Mouse (Mus musculus) CD4-positive, CD25-positive, alpha-beta regulatory T cell, adult 9 weeks (primary cell): Measurements from ENCODE around the gene Rpl32. TPM values are rescaled to one million over a fixed set of nuclear protein-coding genes. Genes with fewer than 3 reads are reported as not detected.

ENCODE experiments used
- polyA plus RNA-seq: library from polyadenylated mRNA; unstranded; fragments of 100-300 nt; shearing (Covaris generic); gene quantifications from one replicate; pipeline ENCODE4 v1.2.1, GENCODE M21; 2017

The Rpl32 gene
- 3,915 TPM for polyA plus RNA-seq

DNA sequence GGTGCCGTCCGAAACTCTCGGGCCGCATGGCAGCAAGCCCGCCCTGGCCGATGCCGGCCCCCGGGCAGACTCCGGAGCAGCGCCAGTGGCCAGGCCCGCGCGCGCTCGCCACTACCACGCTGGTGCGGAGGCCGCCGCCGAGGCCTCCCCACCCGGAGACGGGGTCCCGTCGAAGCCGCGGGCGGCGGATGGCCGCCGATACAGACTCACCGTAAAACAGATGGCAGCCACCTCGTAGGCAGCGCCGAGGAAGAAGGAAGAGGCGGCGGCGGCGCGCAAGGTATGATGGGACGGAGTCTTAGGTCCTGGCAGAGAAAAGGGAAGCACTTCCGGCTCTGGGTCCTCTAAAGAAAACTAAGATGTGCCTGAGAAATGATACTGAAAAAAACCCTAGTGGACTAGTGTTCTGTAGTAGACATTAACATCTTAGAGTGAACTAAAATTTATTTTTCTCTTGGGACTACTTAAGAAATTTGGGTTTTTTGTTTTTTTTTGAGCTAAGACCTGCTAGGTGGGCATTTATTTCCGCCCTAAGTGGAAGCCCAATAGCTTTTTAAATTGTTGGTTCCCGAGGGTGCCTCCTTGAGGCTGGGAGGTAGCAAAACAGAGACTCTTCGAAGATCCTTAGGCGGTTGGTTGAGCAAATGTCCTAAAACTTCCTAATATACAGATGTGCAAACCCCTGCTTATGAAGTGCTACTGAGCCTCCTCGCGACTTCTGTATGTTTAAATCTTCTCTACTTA, at the start of gene Rpl32:
TSS of gene Rpl32 (minus strand) at position 260 of the 744 bp plus-strand sequence.

GRCm38 (mm10) chr6:115853091-115853813, 44.7 kb upstream of the Rpl32 start, which contains the start of the genes Mbd4 and Ift122:
Mbd4 (minus strand) TSS chr6:115853371.
Ift122 (plus strand) TSS chr6:115853470.

GRCm38 (mm10) chr6:115838161-115838597, 29.6 kb upstream of the Rpl32 start, which contains the start of gene Efcab12:
Efcab12 (minus strand) TSS chr6:115838412.

GRCm38 (mm10) chr6:115774501-115774921, 34.0 kb downstream of the Rpl32 start, which contains the start of gene Cand2:
Cand2 (plus strand) TSS chr6:115774538.

GRCm38 (mm10) chr6:115761995-115762756, 46.4 kb downstream of the Rpl32 start, which contains the start of gene Tmem40:
Tmem40 (minus strand) TSS chr6:115762410.

Other genes starting within 250 kb of the Rpl32 start
- 0.19 TPM for gene Mkrn2os, start 216.2 kb downstream of the Rpl32 start, polyA plus RNA-seq
- 44.9 TPM for gene Mkrn2, start 206.8 kb downstream of the Rpl32 start, polyA plus RNA-seq
- gene Raf1, start 132.1 kb downstream of the Rpl32 start, polyA plus RNA-seq: 62.8 TPM
- not detected for gene Tmem40, start 46.3 kb downstream of the Rpl32 start, polyA plus RNA-seq
- 8.4 TPM for gene Cand2, start 34.2 kb downstream of the Rpl32 start, polyA plus RNA-seq
- 0.15 TPM for gene Efcab12, start 29.7 kb upstream of the Rpl32 start, polyA plus RNA-seq
- gene Mbd4, start 44.6 kb upstream of the Rpl32 start, polyA plus RNA-seq: 13.6 TPM
- gene Ift122, start 44.7 kb upstream of the Rpl32 start, polyA plus RNA-seq: 3.3 TPM
- gene Rho, start 123.0 kb upstream of the Rpl32 start, polyA plus RNA-seq: not detected
- gene H1foo, start 136.2 kb upstream of the Rpl32 start, polyA plus RNA-seq: not detected
- gene Plxnd1, start 186.3 kb upstream of the Rpl32 start, polyA plus RNA-seq: 1.6 TPM